Mouse (Mus musculus): ENCODE data around the gene Mrpl50. TPM values are rescaled to one million over a fixed set of nuclear protein-coding genes. Genes with fewer than 3 reads are reported as not detected.

Gene Mrpl50
- polyA plus RNA-seq, 1 experiment from 2014 or later, result 87.7 TPM

Other genes starting within 250 kb of the Mrpl50 start
- 0.32 TPM in 1 of 2 replicates, not detected in the other for gene Acnat2, start 112.9 kb downstream of the Mrpl50 start, polyA plus RNA-seq (2016; fragmentation: Nextera tagmentation; extraction: Ambion mirVana)
- not detected in 2 replicates for gene Acnat1, start 47.2 kb downstream of the Mrpl50 start, polyA plus RNA-seq (2016; fragmentation: Nextera tagmentation; extraction: Ambion mirVana)
- 0.08 and 0.24 TPM in 2 replicates for gene Baat, start 14.5 kb downstream of the Mrpl50 start, polyA plus RNA-seq (2016; fragmentation: Nextera tagmentation; extraction: Ambion mirVana)
- 11.8 and 12.5 TPM in 2 replicates for gene Zfp189, start 83 bp upstream of the Mrpl50 start, polyA plus RNA-seq (2016; fragmentation: Nextera tagmentation; extraction: Ambion mirVana)
- 0.10 TPM in 1 of 2 replicates, not detected in the other for gene Aldob, start 28.5 kb upstream of the Mrpl50 start, polyA plus RNA-seq (2016; fragmentation: Nextera tagmentation; extraction: Ambion mirVana)
- gene Tmem246, start 76.8 kb upstream of the Mrpl50 start, polyA plus RNA-seq (2016; fragmentation: Nextera tagmentation; extraction: Ambion mirVana), result 25.0 and 26.1 TPM in 2 replicates
- gene Rnf20, start 110.9 kb upstream of the Mrpl50 start, polyA plus RNA-seq (2016; fragmentation: Nextera tagmentation; extraction: Ambion mirVana), result 53.4 and 56.3 TPM in 2 replicates
- gene Ppp3r2, start 160.9 kb upstream of the Mrpl50 start, polyA plus RNA-seq (2016; fragmentation: Nextera tagmentation; extraction: Ambion mirVana), result 0.08 and 0.17 TPM in 2 replicates